Mouse (Mus musculus) T-cell, adult 2 months (primary cell): Measurements from ENCODE around the gene Inca1.

Experiments used
- DNase-seq: peaks from one replicate; pipeline ENCODE4 v3.0.0; 2022; ENCODE audit warnings: low spot score

Gene Inca1

GRCm38 (mm10) chr11:70699722-70700556 lies at the start of gene Inca1, which contains the start of gene Kif1c:
Gene Inca1, minus strand, starts transcription at chr11:70700155.
Gene Kif1c, plus strand, starts transcription at chr11:70700548.
- DNase-seq = peak; percentile 92

DNA sequence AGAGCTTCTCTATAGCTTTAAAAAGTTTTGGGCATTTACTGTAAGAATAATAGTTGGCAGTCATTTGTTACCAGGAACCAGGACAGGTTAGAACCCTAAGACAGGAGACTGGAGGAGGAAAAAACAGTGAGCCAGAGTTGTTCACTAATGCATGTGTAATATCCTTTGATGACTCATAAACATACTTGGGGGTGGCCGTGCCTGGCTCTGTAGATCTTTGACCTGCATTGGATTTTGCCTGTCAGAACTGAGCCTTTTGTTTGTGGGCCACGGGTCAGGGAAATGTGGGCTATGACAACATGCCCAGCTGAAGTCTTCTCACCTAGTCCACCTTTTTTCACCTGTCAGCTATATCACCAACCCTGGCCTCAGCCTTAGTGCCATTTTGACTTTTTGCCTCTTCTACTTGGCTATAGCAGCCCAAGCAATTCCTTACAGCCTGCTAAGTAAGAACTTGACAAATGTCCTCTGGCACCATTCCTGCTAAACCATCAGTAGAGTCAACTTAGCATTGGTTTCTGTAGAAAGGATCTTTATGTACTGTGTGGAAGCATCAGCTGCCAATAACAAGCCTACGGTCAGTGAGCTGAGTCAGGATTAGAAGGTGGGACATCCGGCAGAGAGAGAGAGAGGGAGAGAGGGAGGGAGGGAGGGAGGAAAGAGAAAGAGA lies 48.1 kb upstream of the Inca1 start:
- no peak for DNase-seq

GRCm38 (mm10) chr11:70745636-70746035 lies 45.7 kb upstream of the Inca1 start:
- DNase-seq = no peak

GRCm38 (mm10) chr11:70742581-70743459 lies 42.9 kb upstream of the Inca1 start:
- no peak for DNase-seq

DNA sequence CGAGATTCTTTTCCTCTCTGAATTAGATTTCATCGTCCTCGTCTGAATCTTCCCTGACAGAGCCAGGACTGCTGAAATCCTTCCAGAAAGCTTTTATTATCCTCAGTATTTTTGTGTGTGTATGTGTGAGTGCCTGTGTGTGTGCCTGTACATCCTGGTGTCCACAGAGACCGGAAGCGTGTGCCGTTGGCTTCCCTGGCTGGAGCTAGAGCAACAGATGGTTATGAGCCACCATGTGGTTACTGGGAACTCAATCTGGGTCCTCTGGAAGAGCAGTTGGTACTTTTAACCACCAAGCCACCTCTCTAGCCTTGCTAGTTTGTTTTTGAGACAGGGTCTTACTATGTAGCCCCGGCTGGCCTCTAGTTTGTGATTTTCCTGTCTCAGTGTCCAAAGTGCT lies 42.2 kb upstream of the Inca1 start:
- no peak for DNase-seq

- no peak for DNase-seq
Measured at GRCm38 (mm10) chr11:70741603-70742002, 41.6 kb upstream of the Inca1 start.

- DNase-seq = no peak
Measured at GRCm38 (mm10) chr11:70737749-70738148, 37.8 kb upstream of the Inca1 start.

DNA sequence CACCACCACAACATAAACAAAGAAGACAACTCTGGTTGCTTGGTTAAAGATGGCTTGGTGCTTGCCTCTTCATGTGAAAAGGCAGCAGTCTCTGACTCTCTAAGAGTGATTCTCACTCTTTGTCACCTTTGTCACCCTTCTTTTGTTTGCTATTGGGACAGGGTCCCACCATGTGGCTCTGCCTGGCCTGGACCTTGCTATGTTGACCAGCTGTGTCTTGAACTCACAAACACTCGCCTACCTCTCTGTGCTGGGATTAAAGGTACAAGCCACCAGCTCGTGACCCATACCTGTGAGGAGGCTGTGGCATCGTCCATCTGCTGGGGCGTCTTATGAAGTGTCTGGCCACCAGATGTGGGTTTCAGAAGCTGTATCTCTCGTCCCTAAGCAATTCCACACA lies 33.3 kb upstream of the Inca1 start:
- DNase-seq = no peak

DNA sequence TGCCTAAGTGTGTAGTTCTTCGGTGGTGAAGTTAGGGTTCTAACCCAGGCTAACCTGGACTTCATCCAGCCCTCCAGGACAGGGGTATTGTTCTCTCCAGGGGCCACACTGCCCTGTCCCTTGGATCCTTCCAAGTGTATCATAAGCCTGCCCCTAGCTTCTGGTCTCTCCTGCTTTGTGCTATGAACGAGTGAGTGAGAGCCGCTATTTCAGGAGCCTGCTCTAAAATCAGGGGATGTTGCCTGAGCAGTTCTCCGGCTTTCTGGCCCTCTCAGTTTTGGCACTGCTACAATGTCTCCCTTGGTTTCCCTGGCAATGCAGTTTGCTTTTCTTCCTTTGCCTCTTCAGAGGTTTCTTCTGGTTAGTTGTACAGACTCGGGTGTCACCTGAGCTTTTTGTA lies 31.2 kb upstream of the Inca1 start:
- no peak for DNase-seq

DNA sequence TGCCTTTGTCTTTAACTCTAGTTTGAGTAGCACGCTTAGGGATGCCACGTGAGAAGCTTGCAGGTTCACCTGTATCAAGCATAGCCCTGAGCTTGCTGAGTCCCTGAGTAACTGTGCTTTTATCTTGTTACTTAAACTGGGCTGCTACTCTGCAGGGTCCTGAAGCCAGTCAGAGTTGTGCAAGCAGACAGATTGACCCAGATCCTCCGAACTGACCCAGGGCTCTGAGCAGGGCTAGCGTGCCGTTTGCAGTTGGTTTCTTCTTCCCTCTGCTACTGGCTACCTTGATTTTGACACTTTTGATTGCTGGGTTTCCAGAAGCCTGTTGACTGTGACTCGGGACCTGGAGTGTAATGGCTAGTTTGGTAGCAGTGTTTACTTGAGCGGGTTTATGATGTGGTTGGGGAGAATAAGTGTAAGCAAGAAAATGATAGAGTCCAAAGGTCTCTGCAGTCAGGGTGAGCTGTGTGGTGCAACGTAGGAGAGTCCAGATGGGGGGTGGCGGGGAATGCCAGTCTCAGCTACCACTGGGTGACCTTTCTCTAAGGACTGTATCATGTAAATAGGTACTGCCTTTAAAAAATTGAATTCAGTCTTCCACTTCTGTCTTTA lies 30.6 kb upstream of the Inca1 start:
- no peak for DNase-seq

- DNase-seq = no peak
Measured at GRCm38 (mm10) chr11:70727385-70727784, 27.4 kb upstream of the Inca1 start.

DNA sequence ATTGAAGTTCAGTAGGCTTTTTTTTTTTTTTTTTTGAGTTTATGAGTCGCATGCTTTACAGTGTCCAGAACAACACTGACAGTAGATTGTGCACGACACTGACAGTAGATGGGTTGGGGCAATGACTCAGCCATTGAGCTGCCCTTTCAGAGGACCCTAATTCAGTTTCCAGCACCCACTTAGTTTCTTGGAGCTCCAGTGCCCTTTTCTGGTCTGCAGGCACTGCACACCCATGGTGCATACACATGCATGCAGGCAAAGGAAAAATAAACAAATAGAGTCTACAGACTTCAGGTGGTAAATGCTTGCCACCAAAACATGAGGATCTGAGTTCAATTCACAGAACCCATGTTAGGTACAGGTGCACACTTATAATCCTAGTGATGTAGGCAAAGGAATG lies 26.6 kb upstream of the Inca1 start:
- no peak for DNase-seq

DNA sequence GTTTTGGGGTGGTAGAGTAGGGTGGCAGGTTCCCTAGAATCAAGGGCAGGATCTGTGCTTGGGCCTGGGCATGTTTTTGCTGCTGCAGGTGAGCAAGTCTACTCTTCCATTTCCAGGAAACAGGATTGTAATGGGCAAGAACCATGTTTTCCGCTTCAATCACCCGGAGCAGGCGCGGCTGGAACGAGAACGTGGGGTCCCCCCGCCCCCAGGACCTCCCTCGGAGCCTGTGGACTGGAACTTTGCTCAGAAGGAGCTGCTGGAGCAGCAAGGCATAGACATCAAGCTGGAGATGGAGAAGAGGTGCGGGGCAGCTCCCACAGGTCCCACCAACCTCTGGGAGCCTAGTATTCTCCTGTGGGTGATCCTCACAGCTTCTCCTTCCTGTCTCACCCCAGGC lies 24.8 kb upstream of the Inca1 start:
- DNase-seq = no peak

GRCm38 (mm10) chr11:70721072-70721471 lies 21.1 kb upstream of the Inca1 start:
- no peak for DNase-seq

- DNase-seq = no peak
Measured at GRCm38 (mm10) chr11:70720567-70720966, 20.6 kb upstream of the Inca1 start.

- no peak for DNase-seq
Measured at GRCm38 (mm10) chr11:70718481-70718880, 18.5 kb upstream of the Inca1 start.

DNA sequence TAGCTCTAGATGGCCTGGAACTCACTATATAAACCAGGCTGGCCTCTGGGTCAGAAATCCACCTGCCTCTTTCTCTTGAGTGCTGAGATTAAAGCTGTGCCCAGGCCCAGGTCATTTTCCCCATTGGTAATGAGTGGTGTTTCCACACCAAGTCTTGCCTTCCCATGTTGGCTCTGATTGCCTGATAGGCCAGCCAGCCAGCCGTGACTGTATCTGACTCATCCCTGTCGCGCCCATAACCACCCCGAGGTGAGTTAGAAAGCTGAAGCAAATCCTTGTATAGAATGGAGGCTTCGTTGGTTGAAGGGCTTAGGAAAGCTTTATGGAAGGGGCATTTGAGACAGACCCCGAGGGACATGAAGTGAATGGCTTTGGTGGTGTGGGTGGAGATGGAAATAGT lies 15.9 kb upstream of the Inca1 start:
- DNase-seq = no peak

DNA sequence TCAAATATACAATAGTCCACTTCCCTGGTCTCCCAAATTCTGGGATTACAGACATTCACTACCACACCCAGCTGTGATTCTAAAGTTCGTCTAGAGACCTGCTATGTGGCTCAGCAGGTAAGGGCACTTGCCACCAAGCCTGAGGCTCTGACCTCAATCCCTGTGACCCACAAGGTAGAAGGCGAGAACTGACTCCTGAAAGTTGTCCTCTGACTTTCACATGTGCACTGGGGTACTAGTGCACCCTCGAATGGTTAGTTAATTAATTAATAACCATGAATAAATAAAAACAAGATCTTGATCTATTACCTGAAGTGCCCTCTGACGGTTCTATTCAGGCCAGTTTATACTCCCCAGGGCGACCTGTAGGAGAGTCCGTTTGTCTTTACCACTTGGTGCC lies 13.3 kb upstream of the Inca1 start:
- no peak for DNase-seq

DNA sequence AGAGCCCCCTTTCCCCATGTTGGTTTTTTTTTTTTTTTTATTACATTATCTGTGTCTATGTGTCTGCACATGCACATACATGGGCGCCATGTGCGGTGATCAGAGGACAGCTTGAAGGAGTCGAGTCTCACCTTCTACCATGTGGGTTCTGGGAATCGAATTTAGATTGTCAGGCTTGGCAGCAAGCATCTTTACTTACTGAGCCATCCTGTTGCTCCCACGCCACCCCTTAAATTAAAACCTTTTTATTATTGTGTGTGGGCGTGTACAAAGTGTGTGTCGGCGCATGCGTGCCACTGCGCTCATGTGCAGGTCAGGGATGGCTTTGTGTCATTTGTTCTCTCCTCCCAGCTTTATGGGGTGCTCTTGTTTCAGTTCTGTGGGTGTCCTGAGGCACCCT lies 11.1 kb upstream of the Inca1 start:
- DNase-seq = no peak

GRCm38 (mm10) chr11:70706127-70706526 lies 6.2 kb upstream of the Inca1 start:
- no peak for DNase-seq

DNA sequence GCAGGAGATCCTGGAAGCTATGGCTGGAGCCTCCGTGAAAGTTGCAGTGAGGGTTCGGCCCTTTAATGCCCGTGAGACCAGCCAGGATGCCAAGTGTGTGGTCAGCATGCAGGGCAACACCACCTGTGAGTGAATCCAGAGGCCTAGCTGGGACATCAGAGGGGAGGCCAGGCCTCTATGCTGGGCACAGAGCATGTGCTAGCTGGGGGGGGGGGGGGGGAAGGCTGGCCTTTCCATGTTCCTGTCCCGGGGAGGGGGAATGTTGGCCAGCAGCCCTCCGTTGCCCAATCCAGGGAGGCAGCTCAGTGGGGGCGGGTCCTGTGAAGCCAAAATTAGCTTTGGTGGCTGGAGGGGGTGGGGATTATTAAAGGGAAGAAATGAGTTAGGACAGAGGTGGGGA lies 2.8 kb upstream of the Inca1 start:
- DNase-seq = no peak
